Mouse (Mus musculus): Measurements from ENCODE around the gene Tmem229b. TPM values are rescaled to one million over a fixed set of nuclear protein-coding genes. Genes with fewer than 3 reads are reported as not detected.
A peak's percentile ranks its signal among the peaks of the same experiment; 100 is the strongest.
"Not testable (repeated sequence)": the region's sequence is repeated elsewhere in the genome, so short reads cannot be mapped to it uniquely, and the experiment has no call there.

Gene Tmem229b
- polyA plus RNA-seq, 1 experiment from 2014 or later, result 6.0 TPM

DNA sequence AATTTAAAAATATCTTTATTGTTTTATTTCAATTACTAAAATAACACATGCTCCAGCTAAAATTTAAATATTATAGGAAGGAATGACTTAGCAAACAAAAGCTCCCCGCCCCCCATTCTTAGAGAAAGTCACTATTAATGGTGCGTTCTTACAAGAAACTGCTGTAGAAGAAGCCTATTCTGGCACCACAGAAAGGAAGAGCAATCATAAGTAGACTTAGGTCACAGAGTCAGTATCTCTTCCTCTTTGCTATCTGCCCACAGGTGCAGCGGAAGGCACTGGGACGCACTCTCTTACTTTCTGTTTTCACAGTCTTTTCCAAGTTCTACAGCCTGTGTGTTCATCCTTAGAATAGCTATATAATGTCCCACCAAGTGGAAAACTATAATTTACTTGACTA lies 31.6 kb downstream of the Tmem229b start:
- no peak overlapping the region for H3K4me2 ChIP-seq
- H3K27ac ChIP-seq, result no peak overlapping the region
- no peak overlapping the region for H3K9ac ChIP-seq
- no peaks in the 10 kb centered on the region for H3K4me1 ChIP-seq
- no peaks in the 10 kb centered on the region for H3K27me3 ChIP-seq
- no peak overlapping the region for H3K4me3 ChIP-seq
- H3K36me3 ChIP-seq, result 0 out of 2 replicates have a peak, but pooled peaks cover 3% of the 10 kb centered on the region
- 94% methylated on average over 4 of the region's 4 CpGs for WGBS
- ATAC-seq (ENCODE audit: insufficient number of reproducible peaks, low FRiP score, low TSS enrichment, low read depth), result no peak
- no peaks in the 10 kb centered on the region for H3K9me3 ChIP-seq

GRCm38 (mm10) chr12:78974767-78975166 lies 32.7 kb downstream of the Tmem229b start:
- Histone ChIP-seq H3K9me3 (no peaks in the 10 kb centered on the region), H3K4me3 (no peak overlapping the region), H3K27me3 (no peaks in the 10 kb centered on the region), H3K27ac (no peak overlapping the region), H3K4me2 (no peak overlapping the region), H3K36me3 (0 out of 2 replicates have a peak, but pooled peaks cover 3% of the 10 kb centered on the region), H3K9ac (no peak overlapping the region), H3K4me1 (no peaks in the 10 kb centered on the region)
- ATAC-seq (ENCODE audit: insufficient number of reproducible peaks, low FRiP score, low TSS enrichment, low read depth), result no peak
- 88% methylated on average over 5 of the region's 5 CpGs for WGBS

DNA sequence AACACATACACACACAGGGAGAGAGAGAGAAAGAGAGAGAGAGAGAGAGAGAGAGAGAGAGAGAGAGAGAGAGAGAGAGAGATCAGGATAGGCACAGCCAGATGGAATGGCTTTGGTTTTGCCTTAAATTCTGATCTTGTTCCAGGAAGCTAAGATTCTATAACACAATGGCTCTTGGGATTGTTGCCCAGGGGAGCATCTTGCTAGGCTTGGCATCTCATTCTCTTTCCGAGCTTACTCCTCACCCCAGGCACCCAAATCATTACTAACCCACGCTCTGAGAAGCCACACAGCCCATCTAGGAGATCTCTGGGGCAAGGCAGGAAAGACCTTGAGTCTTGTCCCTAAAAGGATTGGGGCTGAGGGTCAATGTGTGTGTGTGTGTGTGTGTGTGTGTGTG lies 33.6 kb downstream of the Tmem229b start:
- 72% methylated on average over 2 of the region's 2 CpGs for WGBS
- no peaks in the 10 kb centered on the region for H3K27me3 ChIP-seq
- no peak for ATAC-seq (ENCODE audit: insufficient number of reproducible peaks, low FRiP score, low TSS enrichment, low read depth)

GRCm38 (mm10) chr12:78971649-78972048 lies 35.8 kb downstream of the Tmem229b start:
- H3K4me3 ChIP-seq, result no peak overlapping the region
- no peak overlapping the region for H3K4me2 ChIP-seq
- no peak overlapping the region for H3K9ac ChIP-seq
- no peaks in the 10 kb centered on the region for H3K27me3 ChIP-seq
- no peaks in the 10 kb centered on the region for H3K9me3 ChIP-seq
- H3K27ac ChIP-seq, result no peak overlapping the region
- no peak for ATAC-seq (ENCODE audit: insufficient number of reproducible peaks, low FRiP score, low TSS enrichment, low read depth)
- H3K4me1 ChIP-seq, result no peaks in the 10 kb centered on the region
- no peaks in the 10 kb centered on the region for H3K36me3 ChIP-seq
- WGBS, result 78% methylated on average over 2 of the region's 2 CpGs

More for the DNA sequence above, 33.6 kb downstream of the Tmem229b start:
- Histone ChIP-seq H3K9ac (no peak overlapping the region), H3K9me3 (no peaks in the 10 kb centered on the region), H3K4me3 (no peak overlapping the region), H3K4me2 (no peak overlapping the region), H3K36me3 (0 out of 2 replicates have a peak, but pooled peaks cover 3% of the 10 kb centered on the region), H3K27ac (no peak overlapping the region), H3K4me1 (no peaks in the 10 kb centered on the region)

GRCm38 (mm10) chr12:78970725-78971124 lies 36.7 kb downstream of the Tmem229b start:
- no peaks in the 10 kb centered on the region for H3K36me3 ChIP-seq
- no peak overlapping the region for H3K27ac ChIP-seq
- no peak overlapping the region for H3K4me3 ChIP-seq
- WGBS, result 85% methylated on average over 7 of the region's 7 CpGs
- no peaks in the 10 kb centered on the region for H3K9me3 ChIP-seq
- no peak overlapping the region for H3K9ac ChIP-seq
- no peak for ATAC-seq (ENCODE audit: insufficient number of reproducible peaks, low FRiP score, low TSS enrichment, low read depth)
- no peak overlapping the region for H3K4me2 ChIP-seq
- no peaks in the 10 kb centered on the region for H3K27me3 ChIP-seq
- H3K4me1 ChIP-seq, result no peaks in the 10 kb centered on the region

DNA sequence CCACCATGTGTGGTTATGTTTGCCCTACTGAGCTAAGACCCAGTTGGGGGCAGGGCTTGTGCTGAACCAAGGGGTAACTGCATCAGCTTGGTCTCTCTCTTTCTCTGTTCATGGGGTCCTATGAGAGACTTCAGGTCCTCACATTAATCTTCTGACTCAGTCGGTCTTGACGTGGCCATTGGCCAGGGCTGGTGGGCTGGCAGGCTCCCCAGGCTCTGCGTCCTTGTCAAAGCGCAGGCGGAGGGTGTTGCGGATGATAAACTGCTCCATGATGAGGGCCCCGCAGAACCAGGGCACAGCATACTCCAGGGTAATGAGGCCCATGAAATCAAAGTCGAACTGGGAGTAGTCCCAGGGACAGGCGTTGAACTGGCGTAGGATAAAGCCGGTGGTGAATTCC lies 42.9 kb downstream of the Tmem229b start:
- ATAC-seq (ENCODE audit: insufficient number of reproducible peaks, low FRiP score, low TSS enrichment, low read depth); H3K9me3 ChIP-seq; H3K4me2 ChIP-seq; H3K27me3 ChIP-seq; H3K27ac ChIP-seq; H3K4me1 ChIP-seq; H3K9ac ChIP-seq; H3K36me3 ChIP-seq; H3K4me3 ChIP-seq: not testable (repeated sequence)
- WGBS, result 82% methylated on average over 11 of the region's 11 CpGs

DNA sequence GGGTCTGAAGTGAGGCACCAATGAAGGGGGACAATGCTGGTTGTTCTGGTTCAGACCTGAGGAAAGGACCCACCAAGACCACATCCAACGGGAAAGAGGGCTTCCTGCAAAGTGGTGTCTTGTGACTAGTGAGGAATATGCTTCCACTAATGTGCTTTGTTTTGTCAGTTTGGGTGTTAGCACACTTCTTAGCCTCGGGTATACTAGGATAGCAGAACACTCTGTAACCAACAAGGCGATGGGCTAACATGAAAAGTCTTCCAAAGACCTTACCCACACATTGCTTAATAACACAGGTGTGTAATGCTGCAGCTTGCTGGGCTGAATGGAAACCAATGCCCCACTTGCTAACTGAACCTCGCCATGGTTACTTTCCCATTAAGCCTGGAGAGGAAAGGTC lies 51.0 kb downstream of the Tmem229b start:
- no peak for ATAC-seq (ENCODE audit: insufficient number of reproducible peaks, low FRiP score, low TSS enrichment, low read depth)
- Histone ChIP-seq H3K4me2 (no peak overlapping the region), H3K27me3 (no peaks in the 10 kb centered on the region), H3K27ac (no peak overlapping the region), H3K9ac (no peak overlapping the region), H3K9me3 (no peaks in the 10 kb centered on the region), H3K4me1 (no peaks in the 10 kb centered on the region), H3K36me3 (no peaks in the 10 kb centered on the region), H3K4me3 (no peak overlapping the region)
- WGBS, result 76% methylated on average over 4 of the region's 4 CpGs

- Histone ChIP-seq H3K27me3 (no peaks in the 10 kb centered on the region), H3K4me1 (no peaks in the 10 kb centered on the region), H3K9ac (no peak overlapping the region), H3K9me3 (no peaks in the 10 kb centered on the region), H3K27ac (no peak overlapping the region), H3K4me3 (no peak overlapping the region), H3K36me3 (no peaks in the 10 kb centered on the region), H3K4me2 (no peak overlapping the region)
- no peak for ATAC-seq (ENCODE audit: insufficient number of reproducible peaks, low FRiP score, low TSS enrichment, low read depth)
- 53% methylated on average over 3 of the region's 3 CpGs for WGBS
These were observed 54.9 kb downstream of the Tmem229b start for GRCm38 (mm10) chr12:78952484-78952883.

GRCm38 (mm10) chr12:78952053-78952452 lies 55.4 kb downstream of the Tmem229b start:
- no peaks in the 10 kb centered on the region for H3K27me3 ChIP-seq
- H3K4me1 ChIP-seq, result no peaks in the 10 kb centered on the region
- no peak for ATAC-seq (ENCODE audit: insufficient number of reproducible peaks, low FRiP score, low TSS enrichment, low read depth)
- H3K4me3 ChIP-seq, result no peak overlapping the region
- no peak overlapping the region for H3K9ac ChIP-seq
- no peaks in the 10 kb centered on the region for H3K9me3 ChIP-seq
- H3K27ac ChIP-seq, result no peak overlapping the region
- H3K36me3 ChIP-seq, result no peaks in the 10 kb centered on the region
- 59% methylated on average over 11 of the region's 11 CpGs for WGBS
- no peak overlapping the region for H3K4me2 ChIP-seq

DNA sequence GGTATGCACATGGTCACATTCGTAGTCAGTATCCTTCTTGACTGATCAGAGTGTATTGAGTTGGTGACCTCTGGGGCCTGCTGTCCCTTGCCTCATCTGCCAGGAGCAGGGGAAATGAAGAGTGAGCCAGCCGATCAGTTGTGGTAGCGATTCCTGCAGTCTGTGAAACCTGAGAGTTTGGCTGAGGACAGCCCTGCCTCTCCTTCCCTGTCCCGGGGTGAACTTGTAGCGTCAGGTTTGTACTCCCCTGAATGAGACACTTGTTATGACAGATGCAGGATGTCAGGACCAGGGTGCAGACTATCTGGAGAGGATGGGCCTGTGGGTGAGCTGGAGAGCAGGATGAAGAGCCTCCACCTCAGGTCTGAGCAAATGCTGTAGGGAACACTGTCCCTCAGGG lies 59.8 kb downstream of the Tmem229b start:
- H3K9ac ChIP-seq, result no peak overlapping the region
- no peaks in the 10 kb centered on the region for H3K4me1 ChIP-seq
- no peaks in the 10 kb centered on the region for H3K36me3 ChIP-seq
- H3K9me3 ChIP-seq, result no peaks in the 10 kb centered on the region
- ATAC-seq (ENCODE audit: insufficient number of reproducible peaks, low FRiP score, low TSS enrichment, low read depth), result no peak
- H3K27me3 ChIP-seq, result no peaks in the 10 kb centered on the region
- H3K4me2 ChIP-seq, result no peak overlapping the region
- 41% methylated on average over 5 of the region's 5 CpGs for WGBS
- no peak overlapping the region for H3K4me3 ChIP-seq
- no peak overlapping the region for H3K27ac ChIP-seq

- H3K4me1 ChIP-seq, result no peaks in the 10 kb centered on the region
- no peak overlapping the region for H3K9ac ChIP-seq
- ATAC-seq (ENCODE audit: insufficient number of reproducible peaks, low FRiP score, low TSS enrichment, low read depth), result no peak
- H3K27me3 ChIP-seq, result no peaks in the 10 kb centered on the region
- no peak overlapping the region for H3K4me2 ChIP-seq
- no peak overlapping the region for H3K4me3 ChIP-seq
- 72% methylated on average over 6 of the region's 6 CpGs for WGBS
- no peaks in the 10 kb centered on the region for H3K9me3 ChIP-seq
- no peak overlapping the region for H3K27ac ChIP-seq
- H3K36me3 ChIP-seq, result no peaks in the 10 kb centered on the region
These were observed 60.3 kb downstream of the Tmem229b start for GRCm38 (mm10) chr12:78947161-78947560.

- no peaks in the 10 kb centered on the region for H3K4me1 ChIP-seq
- no peak for ATAC-seq (ENCODE audit: insufficient number of reproducible peaks, low FRiP score, low TSS enrichment, low read depth)
- H3K9ac ChIP-seq, result no peak overlapping the region
- H3K9me3 ChIP-seq, result no peaks in the 10 kb centered on the region
- no peaks in the 10 kb centered on the region for H3K27me3 ChIP-seq
- H3K27ac ChIP-seq, result no peak overlapping the region
- H3K4me2 ChIP-seq, result no peak overlapping the region
- 82% methylated on average over 6 of the region's 6 CpGs for WGBS
- H3K36me3 ChIP-seq, result no peaks in the 10 kb centered on the region
- H3K4me3 ChIP-seq, result no peak overlapping the region
These were observed 64.5 kb downstream of the Tmem229b start for GRCm38 (mm10) chr12:78942931-78943330.

- Histone ChIP-seq H3K4me1 (no peaks in the 10 kb centered on the region), H3K9me3 (no peaks in the 10 kb centered on the region), H3K4me3 (no peak overlapping the region), H3K27ac (no peak overlapping the region), H3K36me3 (no peaks in the 10 kb centered on the region), H3K4me2 (no peak overlapping the region), H3K9ac (no peak overlapping the region), H3K27me3 (no peaks in the 10 kb centered on the region)
- ATAC-seq (ENCODE audit: insufficient number of reproducible peaks, low FRiP score, low TSS enrichment, low read depth), result 0 out of 2 replicates have a peak, but pooled peaks have one; percentile 14
- 72% methylated on average over 5 of the region's 5 CpGs for WGBS
These were observed 67.3 kb downstream of the Tmem229b start for GRCm38 (mm10) chr12:78940081-78940480.

Data from limb, embryonic 15.5 days (tissue).